Mouse (Mus musculus) megakaryocyte, embryonic 14.5 days (primary cell): ENCODE data around the gene Celf5.
"Not testable (repeated sequence)": the region's sequence is repeated elsewhere in the genome, so short reads cannot be mapped to it uniquely, and the experiment has no call there.

Experiments
- FLI1 ChIP-seq: IDR thresholded peaks from 2 replicates; pipeline ENCODE4 v1.6.1; 2012; ENCODE audit warnings: low read length, inconsistent platforms, mixed read lengths
- GATA1 ChIP-seq: IDR thresholded peaks from 3 replicates; pipeline ENCODE4 v1.6.1; 2012; ENCODE audit warnings: mixed read lengths, low read length, inconsistent platforms, borderline replicate concordance

GRCm38 (mm10) chr10:81445516-81445915 is 37.0 kb downstream of the Celf5 start:
- TF ChIP-seq GATA1, FLI1: not testable (repeated sequence)
